In genomic region chr19:44821581-44821980, GRCm38 (mm10) we compare ENCODE assay signal across 20 mouse cellular contexts.
A peak's percentile ranks its signal among the peaks of the same experiment; 100 is the strongest.
DNase-seq lines count a peak whose midpoint lies in the region; ATAC-seq and TF ChIP-seq lines count a peak whose summit lies in the region.
"Had no signal": no experiment of that assay in that cellular context is flagged by ENCODE, and none has a peak within 500 bp of the region (broad histone marks: within the 10 kb centered on the region; RNA-seq: fewer than 3 reads in every experiment).

No protein-coding gene starts in this region.

- H3K4me3 ChIP-seq in hindbrain, embryonic 13.5 days: no peak overlapping the region
- H3K4me3 ChIP-seq in hindbrain, postnatal 0 days (ENCODE audit: low read length): no peak overlapping the region
- no peak overlapping the region for H3K4me3 ChIP-seq in layer of hippocampus, adult 2 months
- H3K4me3 ChIP-seq: heart, embryonic 12.5 days; liver, embryonic 12.5 days had no signal

- no peak for TF ChIP-seq CTCF in hindbrain, postnatal 0 days (IDR thresholded peaks at IDR 0.05; ENCODE audit: low read depth)
- TF ChIP-seq CTCF in layer of hippocampus, adult 2 months (conservative IDR thresholded peaks at IDR 0.05): no peak

- H3K4me1 ChIP-seq in hindbrain, embryonic 13.5 days (replicated peaks): peaks cover 74% of the 10 kb centered on the region
- no peaks in the 10 kb centered on the region for H3K4me1 ChIP-seq in hindbrain, postnatal 0 days (ENCODE audit: insufficient read depth, low read length)
- H3K4me1 ChIP-seq: heart, embryonic 12.5 days; liver, embryonic 12.5 days had no signal

- intact Hi-C loops in left cerebral cortex, postnatal 14 days (cut with DNase I): no loop called here

- H3K27me3 ChIP-seq in hindbrain, embryonic 13.5 days: peaks cover 60% of the 10 kb centered on the region
- H3K27me3 ChIP-seq in hindbrain, postnatal 0 days (ENCODE audit: insufficient read depth, low read length): no peaks in the 10 kb centered on the region; the same call in 1 of the 2 replicates

- peaks cover 9% of the 10 kb centered on the region for H3K36me3 ChIP-seq in hindbrain, embryonic 13.5 days
- H3K36me3 ChIP-seq in hindbrain, postnatal 0 days (ENCODE audit: insufficient read depth, low read length): no peaks in the 10 kb centered on the region
- H3K36me3 ChIP-seq: heart, embryonic 12.5 days; liver, embryonic 12.5 days had no signal

- H3K9me3 ChIP-seq in hindbrain, embryonic 13.5 days: no peaks in the 10 kb centered on the region
- no peaks in the 10 kb centered on the region for H3K9me3 ChIP-seq in hindbrain, postnatal 0 days (ENCODE audit: low read length)
- H3K9me3 ChIP-seq: heart, embryonic 12.5 days; liver, embryonic 12.5 days had no signal

- DNase-seq in hindbrain, postnatal 0 days (ENCODE audit: low spot score): no peak
- DNase-seq in layer of hippocampus, adult 2 months (ENCODE audit: low spot score in 2 of 2): peak; percentile 51 to 65
- peak; percentile 35 to 72 for DNase-seq in left cerebral cortex, postnatal 14 days (ENCODE audit: low spot score in 2 of 2)
- peak; percentile 20 for DNase-seq in right cerebral cortex, postnatal 25 days
- DNase-seq in cerebellum, adult 11 months: no peak
- no peak for DNase-seq in c-Kit-positive CD71-positive TER-119-positive erythroid progenitor cells, embryonic 14.5 days (ENCODE audit: low spot score)
- no peak for DNase-seq in urinary bladder, postnatal 14 days (ENCODE audit: low spot score)
- DNase-seq: adrenal gland, postnatal 10 days; cerebellum, adult 8-10 months; gastrocnemius, postnatal 36 days; kidney, adult 18-20 months; kidney, postnatal 25 days; lung, embryonic 14.5 days; thymus, postnatal 14 days had no signal

- H3K4me2 ChIP-seq in hindbrain, embryonic 13.5 days: no peak overlapping the region
- no peak overlapping the region for H3K4me2 ChIP-seq in hindbrain, postnatal 0 days (ENCODE audit: low read depth, low read length)
- H3K4me2 ChIP-seq: heart, embryonic 12.5 days; liver, embryonic 12.5 days; lung, embryonic 14.5 days; midbrain, embryonic 11.5 days had no signal

- H3K9ac ChIP-seq in hindbrain, embryonic 13.5 days: no peak overlapping the region
- H3K9ac ChIP-seq in hindbrain, postnatal 0 days (replicated peaks; ENCODE audit: low read length): no peak overlapping the region
- H3K9ac ChIP-seq: heart, embryonic 12.5 days; liver, embryonic 12.5 days; lung, embryonic 14.5 days had no signal

- 66% methylated on average over 3 of the region's 3 CpGs for WGBS in hindbrain, embryonic 13.5 days
- WGBS in hindbrain, postnatal 0 days: 63% methylated on average over 3 of the region's 3 CpGs

- ATAC-seq in hindbrain, embryonic 13.5 days (ENCODE audit: low FRiP score): no peak
- no peak for ATAC-seq in hindbrain, postnatal 0 days
- ATAC-seq: hindbrain, embryonic 16.5 days; liver, embryonic 12.5 days had no signal

- H3K27ac ChIP-seq in hindbrain, embryonic 13.5 days: peak overlapping the region; percentile 35; the same call in 1 of the 2 replicates
- no peak overlapping the region for H3K27ac ChIP-seq in hindbrain, postnatal 0 days
- H3K27ac ChIP-seq in layer of hippocampus, adult 2 months: peak overlapping the region; percentile 44; the same call in 1 of the 2 replicates
- H3K27ac ChIP-seq: liver, embryonic 12.5 days; macrophage had no signal

Comparison
In these comparisons a context has a peak if more than half of its experiments do, and no peak if none do; other contexts are left out.
1. DNase-seq: peak in layer of hippocampus, adult 2 months (2 of 2), left cerebral cortex, postnatal 14 days (2 of 2) and right cerebral cortex, postnatal 25 days (single experiment); none in hindbrain, postnatal 0 days (single experiment), cerebellum, adult 11 months (single experiment), c-Kit-positive CD71-positive TER-119-positive erythroid progenitor cells, embryonic 14.5 days (single experiment) and urinary bladder, postnatal 14 days (single experiment).